Mouse (Mus musculus): ENCODE results near the gene Nfkbid. TPM values are rescaled to one million over a fixed set of nuclear protein-coding genes. Genes with fewer than 3 reads are reported as not detected.

The Nfkbid gene
- polyA plus RNA-seq (2014; fragmentation: Illumina TruSeq; extraction: RNeasy Lipid Tissue Mini Kit (QIAGEN cat#74804); ENCODE audit: low read depth, low replicate concordance): not detected

GRCm38 (mm10) chr7:30421175-30421889 is at the start of gene Nfkbid:
Nfkbid (plus strand) TSS chr7:30421732.

GRCm38 (mm10) chr7:30413596-30413995 is 7.9 kb upstream of the Nfkbid start, which contains the start of gene Tyrobp:
Tyrobp (plus strand) TSS chr7:30413760.

GRCm38 (mm10) chr7:30419561-30420499 is 1.7 kb upstream of the Nfkbid start, which contains the start of gene Hcst:
Hcst (minus strand) TSS chr7:30419854.

GRCm38 (mm10) chr7:30444971-30445751 is 23.6 kb downstream of the Nfkbid start, which contains the start of gene Aplp1:
Aplp1 (minus strand) TSS chr7:30445535.

GRCm38 (mm10) chr7:30457629-30458330 is 36.2 kb downstream of the Nfkbid start, which contains the start of the genes Kirrel2 and Nphs1:
Kirrel2 (minus strand) TSS chr7:30457690.
Nphs1 (plus strand) TSS chr7:30458315.

Other genes with a start within 250 kb of the Nfkbid start
- gene Cox7a1, start 237.6 kb upstream of the Nfkbid start, polyA plus RNA-seq (2014; fragmentation: Illumina TruSeq; extraction: RNeasy Lipid Tissue Mini Kit (QIAGEN cat#74804); ENCODE audit: low read depth, low replicate concordance): not detected
- gene Capns1, start 222.9 kb upstream of the Nfkbid start, polyA plus RNA-seq (2014; fragmentation: Illumina TruSeq; extraction: RNeasy Lipid Tissue Mini Kit (QIAGEN cat#74804); ENCODE audit: low read depth, low replicate concordance): 38.4 TPM
- 3.8 TPM for gene Polr2i, start 189.8 kb upstream of the Nfkbid start, polyA plus RNA-seq (2014; fragmentation: Illumina TruSeq; extraction: RNeasy Lipid Tissue Mini Kit (QIAGEN cat#74804); ENCODE audit: low read depth, low replicate concordance)
- gene Tbcb, start 189.5 kb upstream of the Nfkbid start, polyA plus RNA-seq (2014; fragmentation: Illumina TruSeq; extraction: RNeasy Lipid Tissue Mini Kit (QIAGEN cat#74804); ENCODE audit: low read depth, low replicate concordance): 5.2 TPM
- gene Ovol3, start 186.0 kb upstream of the Nfkbid start, polyA plus RNA-seq (2014; fragmentation: Illumina TruSeq; extraction: RNeasy Lipid Tissue Mini Kit (QIAGEN cat#74804); ENCODE audit: low read depth, low replicate concordance): not detected
- not detected for gene Thap8, start 141.6 kb upstream of the Nfkbid start, polyA plus RNA-seq (2014; fragmentation: Illumina TruSeq; extraction: RNeasy Lipid Tissue Mini Kit (QIAGEN cat#74804); ENCODE audit: low read depth, low replicate concordance)
- 0.42 TPM for gene Wdr62, start 141.3 kb upstream of the Nfkbid start, polyA plus RNA-seq (2014; fragmentation: Illumina TruSeq; extraction: RNeasy Lipid Tissue Mini Kit (QIAGEN cat#74804); ENCODE audit: low read depth, low replicate concordance)
- gene Clip3, start 130.0 kb upstream of the Nfkbid start, polyA plus RNA-seq (2014; fragmentation: Illumina TruSeq; extraction: RNeasy Lipid Tissue Mini Kit (QIAGEN cat#74804); ENCODE audit: low read depth, low replicate concordance): 0.19 TPM
- gene Alkbh6, start 113.0 kb upstream of the Nfkbid start, polyA plus RNA-seq (2014; fragmentation: Illumina TruSeq; extraction: RNeasy Lipid Tissue Mini Kit (QIAGEN cat#74804); ENCODE audit: low read depth, low replicate concordance): 1.9 TPM
- gene Syne4, start 106.9 kb upstream of the Nfkbid start, polyA plus RNA-seq (2014; fragmentation: Illumina TruSeq; extraction: RNeasy Lipid Tissue Mini Kit (QIAGEN cat#74804); ENCODE audit: low read depth, low replicate concordance): not detected
- 0.50 TPM for gene E130208F15Rik, start 100.0 kb upstream of the Nfkbid start, polyA plus RNA-seq (2014; fragmentation: Illumina TruSeq; extraction: RNeasy Lipid Tissue Mini Kit (QIAGEN cat#74804); ENCODE audit: low read depth, low replicate concordance)
- gene Sdhaf1, start 97.8 kb upstream of the Nfkbid start, polyA plus RNA-seq (2014; fragmentation: Illumina TruSeq; extraction: RNeasy Lipid Tissue Mini Kit (QIAGEN cat#74804); ENCODE audit: low read depth, low replicate concordance): 2.9 TPM
- 0.85 TPM for gene Lrfn3, start 59.0 kb upstream of the Nfkbid start, polyA plus RNA-seq (2014; fragmentation: Illumina TruSeq; extraction: RNeasy Lipid Tissue Mini Kit (QIAGEN cat#74804); ENCODE audit: low read depth, low replicate concordance)
- gene Tyrobp, start 8.0 kb upstream of the Nfkbid start, polyA plus RNA-seq (2014; fragmentation: Illumina TruSeq; extraction: RNeasy Lipid Tissue Mini Kit (QIAGEN cat#74804); ENCODE audit: low read depth, low replicate concordance): 6.5 TPM
- gene Hcst, start 1.9 kb upstream of the Nfkbid start, polyA plus RNA-seq (2014; fragmentation: Illumina TruSeq; extraction: RNeasy Lipid Tissue Mini Kit (QIAGEN cat#74804); ENCODE audit: low read depth, low replicate concordance): not detected
- not detected for gene Aplp1, start 23.8 kb downstream of the Nfkbid start, polyA plus RNA-seq (2014; fragmentation: Illumina TruSeq; extraction: RNeasy Lipid Tissue Mini Kit (QIAGEN cat#74804); ENCODE audit: low read depth, low replicate concordance)
- gene Kirrel2, start 36.0 kb downstream of the Nfkbid start, polyA plus RNA-seq (2014; fragmentation: Illumina TruSeq; extraction: RNeasy Lipid Tissue Mini Kit (QIAGEN cat#74804); ENCODE audit: low read depth, low replicate concordance): not detected
- not detected for gene Nphs1, start 36.6 kb downstream of the Nfkbid start, polyA plus RNA-seq (2014; fragmentation: Illumina TruSeq; extraction: RNeasy Lipid Tissue Mini Kit (QIAGEN cat#74804); ENCODE audit: low read depth, low replicate concordance)
- 10.0 TPM for gene Prodh2, start 71.9 kb downstream of the Nfkbid start, polyA plus RNA-seq (2014; fragmentation: Illumina TruSeq; extraction: RNeasy Lipid Tissue Mini Kit (QIAGEN cat#74804); ENCODE audit: low read depth, low replicate concordance)
- not detected for gene Arhgap33, start 113.3 kb downstream of the Nfkbid start, polyA plus RNA-seq (2014; fragmentation: Illumina TruSeq; extraction: RNeasy Lipid Tissue Mini Kit (QIAGEN cat#74804); ENCODE audit: low read depth, low replicate concordance)
- 13.0 TPM for gene Hspb6, start 130.4 kb downstream of the Nfkbid start, polyA plus RNA-seq (2014; fragmentation: Illumina TruSeq; extraction: RNeasy Lipid Tissue Mini Kit (QIAGEN cat#74804); ENCODE audit: low read depth, low replicate concordance)
- gene Proser3, start 130.6 kb downstream of the Nfkbid start, polyA plus RNA-seq (2014; fragmentation: Illumina TruSeq; extraction: RNeasy Lipid Tissue Mini Kit (QIAGEN cat#74804); ENCODE audit: low read depth, low replicate concordance): 0.34 TPM
- 5.1 TPM for gene Lin37, start 138.1 kb downstream of the Nfkbid start, polyA plus RNA-seq (2014; fragmentation: Illumina TruSeq; extraction: RNeasy Lipid Tissue Mini Kit (QIAGEN cat#74804); ENCODE audit: low read depth, low replicate concordance)
- gene U2af1l4, start 141.6 kb downstream of the Nfkbid start, polyA plus RNA-seq (2014; fragmentation: Illumina TruSeq; extraction: RNeasy Lipid Tissue Mini Kit (QIAGEN cat#74804); ENCODE audit: low read depth, low replicate concordance): 14.8 TPM
- 1.6 TPM for gene Gm49396, start 141.6 kb downstream of the Nfkbid start, polyA plus RNA-seq (2014; fragmentation: Illumina TruSeq; extraction: RNeasy Lipid Tissue Mini Kit (QIAGEN cat#74804); ENCODE audit: low read depth, low replicate concordance)
- gene Psenen, start 141.9 kb downstream of the Nfkbid start, polyA plus RNA-seq (2014; fragmentation: Illumina TruSeq; extraction: RNeasy Lipid Tissue Mini Kit (QIAGEN cat#74804); ENCODE audit: low read depth, low replicate concordance): 23.8 TPM
- not detected for gene Igflr1, start 143.7 kb downstream of the Nfkbid start, polyA plus RNA-seq (2014; fragmentation: Illumina TruSeq; extraction: RNeasy Lipid Tissue Mini Kit (QIAGEN cat#74804); ENCODE audit: low read depth, low replicate concordance)
- 2.6 TPM for gene Kmt2b, start 167.0 kb downstream of the Nfkbid start, polyA plus RNA-seq (2014; fragmentation: Illumina TruSeq; extraction: RNeasy Lipid Tissue Mini Kit (QIAGEN cat#74804); ENCODE audit: low read depth, low replicate concordance)
- not detected for gene Zbtb32, start 177.2 kb downstream of the Nfkbid start, polyA plus RNA-seq (2014; fragmentation: Illumina TruSeq; extraction: RNeasy Lipid Tissue Mini Kit (QIAGEN cat#74804); ENCODE audit: low read depth, low replicate concordance)
- gene Upk1a, start 191.1 kb downstream of the Nfkbid start, polyA plus RNA-seq (2014; fragmentation: Illumina TruSeq; extraction: RNeasy Lipid Tissue Mini Kit (QIAGEN cat#74804); ENCODE audit: low read depth, low replicate concordance): not detected
- 967 TPM for gene Cox6b1, start 204.4 kb downstream of the Nfkbid start, polyA plus RNA-seq (2014; fragmentation: Illumina TruSeq; extraction: RNeasy Lipid Tissue Mini Kit (QIAGEN cat#74804); ENCODE audit: low read depth, low replicate concordance)
- gene Etv2, start 214.1 kb downstream of the Nfkbid start, polyA plus RNA-seq (2014; fragmentation: Illumina TruSeq; extraction: RNeasy Lipid Tissue Mini Kit (QIAGEN cat#74804); ENCODE audit: low read depth, low replicate concordance): not detected
- gene Rbm42, start 228.6 kb downstream of the Nfkbid start, polyA plus RNA-seq (2014; fragmentation: Illumina TruSeq; extraction: RNeasy Lipid Tissue Mini Kit (QIAGEN cat#74804); ENCODE audit: low read depth, low replicate concordance): 0.50 TPM
- gene Haus5, start 243.3 kb downstream of the Nfkbid start, polyA plus RNA-seq (2014; fragmentation: Illumina TruSeq; extraction: RNeasy Lipid Tissue Mini Kit (QIAGEN cat#74804); ENCODE audit: low read depth, low replicate concordance): 0.93 TPM
- gene Pmis2, start 249.9 kb downstream of the Nfkbid start, polyA plus RNA-seq (2014; fragmentation: Illumina TruSeq; extraction: RNeasy Lipid Tissue Mini Kit (QIAGEN cat#74804); ENCODE audit: low read depth, low replicate concordance): not detected